Mouse (Mus musculus): ENCODE measurements around the gene Trabd2b. TPM values are rescaled to one million over a fixed set of nuclear protein-coding genes. Genes with fewer than 3 reads are reported as not detected.

Trabd2b gene
- polyA plus RNA-seq, 1 experiment from 2014 or later = 0.97 TPM

DNA sequence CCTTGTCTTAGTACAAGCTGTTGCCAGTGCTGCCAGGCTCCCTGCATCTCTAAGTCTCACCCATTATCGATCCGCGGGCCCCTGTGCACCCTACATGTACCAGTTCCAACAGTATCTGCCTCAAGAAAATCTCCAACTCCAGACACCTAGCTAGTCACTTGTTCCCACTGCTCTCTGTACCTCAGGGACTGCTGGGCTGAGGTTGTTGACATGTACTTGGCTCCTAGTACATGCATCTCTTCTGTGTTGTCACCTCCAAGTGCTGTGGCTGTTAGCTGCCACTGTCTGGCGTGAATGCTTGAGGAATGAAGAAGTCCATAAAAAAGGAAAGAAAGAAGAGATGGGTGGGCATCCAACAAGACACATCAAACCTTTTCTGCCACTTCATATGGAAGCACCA lies 209.2 kb downstream of the Trabd2b start:
- no peak overlapping the region for H3K9ac ChIP-seq (ENCODE audit: low read length)
- no peak for ATAC-seq (ENCODE audit: insufficient read depth, low FRiP score)
- WGBS = 93% methylated on average over 4 of the region's 4 CpGs
- H3K9me3 ChIP-seq (replicated peaks; ENCODE audit: control insufficient read depth, low read length) = no peaks in the 10 kb centered on the region
- H3K27ac ChIP-seq (ENCODE audit: low read length) = no peak overlapping the region
- H3K4me2 ChIP-seq (ENCODE audit: low read depth, low read length) = no peak overlapping the region
- H3K4me3 ChIP-seq (replicated peaks; ENCODE audit: low read length) = no peak overlapping the region
- no peaks in the 10 kb centered on the region for H3K27me3 ChIP-seq (ENCODE audit: control insufficient read depth, insufficient read depth, low read length)
- no peaks in the 10 kb centered on the region for H3K36me3 ChIP-seq (ENCODE audit: control insufficient read depth, insufficient read depth, low read length)
- no peaks in the 10 kb centered on the region for H3K4me1 ChIP-seq (ENCODE audit: control insufficient read depth, insufficient read depth, low read length)

DNA sequence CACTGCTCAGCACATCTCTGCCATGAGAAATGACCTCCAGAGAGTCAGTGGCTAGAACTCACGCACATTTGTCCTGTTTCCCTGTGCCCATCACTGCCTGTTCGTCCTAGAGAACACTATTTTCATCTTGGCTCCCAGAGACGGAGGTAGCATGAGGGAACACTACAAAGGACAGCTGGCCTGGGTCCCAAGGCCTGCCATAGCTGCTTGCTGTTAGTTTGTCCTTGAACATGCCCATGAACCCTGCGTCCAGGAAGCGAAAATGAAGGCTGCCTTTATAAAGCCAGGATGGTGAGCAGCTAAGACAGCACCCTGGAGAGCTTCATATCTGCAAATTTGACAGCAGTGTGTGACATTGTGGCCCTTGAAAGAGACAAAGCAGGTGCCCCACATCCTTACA lies 216.4 kb downstream of the Trabd2b start:
- 70% methylated on average over 5 of the region's 5 CpGs for WGBS
- Histone ChIP-seq H3K27ac (ENCODE audit: low read length) (no peak overlapping the region), H3K9me3 (replicated peaks; ENCODE audit: control insufficient read depth, low read length) (no peaks in the 10 kb centered on the region), H3K4me1 (ENCODE audit: control insufficient read depth, insufficient read depth, low read length) (peaks cover 8% of the 10 kb centered on the region; the same call in 1 of the 2 replicates), H3K9ac (ENCODE audit: low read length) (no peak overlapping the region), H3K36me3 (ENCODE audit: control insufficient read depth, insufficient read depth, low read length) (no peaks in the 10 kb centered on the region), H3K27me3 (ENCODE audit: control insufficient read depth, insufficient read depth, low read length) (no peaks in the 10 kb centered on the region; the same call in 1 of the 2 replicates), H3K4me3 (replicated peaks; ENCODE audit: low read length) (no peak overlapping the region), H3K4me2 (ENCODE audit: low read depth, low read length) (no peak overlapping the region)
- ATAC-seq (ENCODE audit: insufficient read depth, low FRiP score) = no peak

DNA sequence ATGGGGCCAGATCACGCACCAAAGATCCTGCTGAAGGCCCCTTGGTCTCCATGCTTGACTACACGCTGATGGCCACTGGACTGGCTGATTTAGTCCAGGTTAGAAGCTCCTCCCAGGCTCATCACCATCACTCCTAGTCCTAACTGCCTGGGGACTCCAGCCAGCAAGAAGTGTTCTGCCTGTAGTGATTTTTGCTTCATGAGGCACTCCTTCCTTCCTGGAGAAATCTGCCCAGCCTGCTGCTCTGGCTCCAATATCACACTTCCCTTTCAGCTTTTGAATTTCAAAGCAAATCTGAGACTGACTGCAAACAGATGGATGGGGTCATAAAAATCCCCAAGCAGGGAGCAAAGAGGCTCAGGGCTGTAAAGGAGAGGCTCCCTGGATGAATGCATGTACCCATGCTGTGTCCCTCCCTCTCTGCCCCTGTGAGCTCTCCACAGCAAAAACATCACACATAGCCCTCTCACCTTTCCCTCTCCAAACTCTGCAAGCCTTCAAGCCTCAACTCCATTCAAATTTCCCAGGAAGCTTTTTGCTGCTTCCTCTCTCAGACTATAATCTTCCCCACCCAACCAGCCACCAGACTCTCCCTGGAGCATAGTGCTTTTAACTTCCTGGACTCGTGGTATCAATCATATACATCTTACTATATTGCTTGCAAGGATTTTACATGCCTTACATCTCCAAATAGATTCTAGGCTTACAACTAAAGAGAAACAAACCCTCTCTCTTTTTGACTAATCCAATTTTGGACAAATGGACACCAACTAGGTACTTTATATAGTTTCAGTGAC lies 217.8 kb downstream of the Trabd2b start:
- no peak overlapping the region for H3K27ac ChIP-seq (ENCODE audit: low read length)
- 33% methylated on average over 3 of the region's 3 CpGs for WGBS
- no peak for ATAC-seq (ENCODE audit: insufficient read depth, low FRiP score)

DNA sequence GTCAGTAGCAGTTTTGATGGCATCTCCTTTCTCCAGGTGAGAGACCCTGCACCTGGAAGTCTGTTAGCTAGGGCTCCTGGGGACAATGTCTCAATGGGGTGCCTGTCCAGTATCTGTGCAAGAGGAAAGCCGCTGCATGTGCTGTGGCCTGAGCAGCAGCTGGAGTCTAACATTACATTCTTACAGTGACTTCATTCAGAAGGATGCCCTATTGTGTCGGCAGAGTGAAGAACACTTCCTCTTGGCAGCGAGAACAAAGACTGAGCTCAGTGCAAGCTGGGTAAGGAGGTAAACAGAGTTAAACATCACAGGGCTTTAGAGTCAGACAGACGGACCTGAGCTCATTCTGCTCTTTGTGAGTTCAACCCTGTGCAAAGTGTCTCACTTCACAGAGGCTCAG lies 218.8 kb downstream of the Trabd2b start:
- Histone ChIP-seq H3K4me3 (replicated peaks; ENCODE audit: low read length) (no peak overlapping the region), H3K27me3 (ENCODE audit: control insufficient read depth, insufficient read depth, low read length) (no peaks in the 10 kb centered on the region; the same call in 1 of the 2 replicates), H3K9ac (ENCODE audit: low read length) (no peak overlapping the region), H3K27ac (ENCODE audit: low read length) (no peak overlapping the region), H3K36me3 (ENCODE audit: control insufficient read depth, insufficient read depth, low read length) (no peaks in the 10 kb centered on the region), H3K4me1 (ENCODE audit: control insufficient read depth, insufficient read depth, low read length) (peaks cover 8% of the 10 kb centered on the region; the same call in 1 of the 2 replicates), H3K9me3 (replicated peaks; ENCODE audit: control insufficient read depth, low read length) (no peaks in the 10 kb centered on the region), H3K4me2 (ENCODE audit: low read depth, low read length) (no peak overlapping the region)
- WGBS = 17% methylated on average over 4 of the region's 4 CpGs
- ATAC-seq (ENCODE audit: insufficient read depth, low FRiP score) = 0 out of 2 replicates have a peak, but pooled peaks have one; percentile 60

More for the DNA sequence above, 217.8 kb downstream of the Trabd2b start:
- Histone ChIP-seq H3K27me3 (ENCODE audit: control insufficient read depth, insufficient read depth, low read length) (no peaks in the 10 kb centered on the region; the same call in 1 of the 2 replicates), H3K36me3 (ENCODE audit: control insufficient read depth, insufficient read depth, low read length) (no peaks in the 10 kb centered on the region), H3K4me1 (ENCODE audit: control insufficient read depth, insufficient read depth, low read length) (peaks cover 8% of the 10 kb centered on the region; the same call in 1 of the 2 replicates), H3K4me3 (replicated peaks; ENCODE audit: low read length) (no peak overlapping the region), H3K9me3 (replicated peaks; ENCODE audit: control insufficient read depth, low read length) (no peaks in the 10 kb centered on the region), H3K9ac (ENCODE audit: low read length) (no peak overlapping the region), H3K4me2 (ENCODE audit: low read depth, low read length) (no peak overlapping the region)

GRCm38 (mm10) chr4:114625920-114626319 lies 219.4 kb downstream of the Trabd2b start:
- no peaks in the 10 kb centered on the region for H3K36me3 ChIP-seq (ENCODE audit: control insufficient read depth, insufficient read depth, low read length)
- 85% methylated on average over 3 of the region's 3 CpGs for WGBS
- no peak overlapping the region for H3K4me3 ChIP-seq (replicated peaks; ENCODE audit: low read length)
- no peak for ATAC-seq (ENCODE audit: insufficient read depth, low FRiP score)
- H3K9ac ChIP-seq (ENCODE audit: low read length) = no peak overlapping the region
- no peak overlapping the region for H3K4me2 ChIP-seq (ENCODE audit: low read depth, low read length)
- H3K27ac ChIP-seq (ENCODE audit: low read length) = no peak overlapping the region
- no peaks in the 10 kb centered on the region; the same call in 1 of the 2 replicates for H3K27me3 ChIP-seq (ENCODE audit: control insufficient read depth, insufficient read depth, low read length)
- no peaks in the 10 kb centered on the region for H3K9me3 ChIP-seq (replicated peaks; ENCODE audit: control insufficient read depth, low read length)
- H3K4me1 ChIP-seq (ENCODE audit: control insufficient read depth, insufficient read depth, low read length) = peaks cover 8% of the 10 kb centered on the region; the same call in 1 of the 2 replicates

GRCm38 (mm10) chr4:114627674-114628293 lies 221.3 kb downstream of the Trabd2b start:
- no peak for ATAC-seq (ENCODE audit: insufficient read depth, low FRiP score)
- Histone ChIP-seq H3K27me3 (ENCODE audit: control insufficient read depth, insufficient read depth, low read length) (no peaks in the 10 kb centered on the region; the same call in 1 of the 2 replicates), H3K27ac (ENCODE audit: low read length) (no peak overlapping the region), H3K9ac (ENCODE audit: low read length) (no peak overlapping the region), H3K4me3 (replicated peaks; ENCODE audit: low read length) (no peak overlapping the region), H3K4me1 (ENCODE audit: control insufficient read depth, insufficient read depth, low read length) (peaks cover 8% of the 10 kb centered on the region; the same call in 1 of the 2 replicates), H3K36me3 (ENCODE audit: control insufficient read depth, insufficient read depth, low read length) (no peaks in the 10 kb centered on the region), H3K9me3 (replicated peaks; ENCODE audit: control insufficient read depth, low read length) (no peaks in the 10 kb centered on the region), H3K4me2 (ENCODE audit: low read depth, low read length) (no peak overlapping the region)
- WGBS = 70% methylated on average over 7 of the region's 7 CpGs

DNA sequence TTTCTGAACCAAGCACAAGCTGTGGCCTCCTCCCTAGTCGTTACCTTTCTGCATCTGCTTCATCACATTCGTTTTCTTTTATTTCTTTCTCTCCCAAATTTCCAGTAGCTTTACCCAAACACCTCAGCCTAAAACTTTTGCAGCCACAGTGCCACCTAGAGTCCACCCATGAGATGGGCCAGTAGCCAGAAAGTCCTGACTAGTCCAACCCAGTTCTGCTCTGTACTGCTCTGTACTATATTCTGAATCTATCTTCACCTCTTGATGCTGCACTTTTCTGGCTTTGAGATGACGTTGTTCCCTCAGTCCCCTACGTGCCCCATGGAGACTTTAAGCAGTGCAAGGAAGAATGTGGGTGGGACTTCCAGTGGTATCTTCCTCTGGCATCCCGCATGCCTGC lies 229.4 kb downstream of the Trabd2b start:
- Histone ChIP-seq H3K27me3 (ENCODE audit: control insufficient read depth, insufficient read depth, low read length) (peaks cover under 1% of the 10 kb centered on the region; the same call in 1 of the 2 replicates), H3K4me2 (ENCODE audit: low read depth, low read length) (no peak overlapping the region), H3K4me1 (ENCODE audit: control insufficient read depth, insufficient read depth, low read length) (no peaks in the 10 kb centered on the region), H3K27ac (ENCODE audit: low read length) (no peak overlapping the region), H3K36me3 (ENCODE audit: control insufficient read depth, insufficient read depth, low read length) (no peaks in the 10 kb centered on the region), H3K4me3 (replicated peaks; ENCODE audit: low read length) (no peak overlapping the region), H3K9me3 (replicated peaks; ENCODE audit: control insufficient read depth, low read length) (no peaks in the 10 kb centered on the region), H3K9ac (ENCODE audit: low read length) (no peak overlapping the region)
- 19% methylated on average over 5 of the region's 5 CpGs for whole genome bisulfite sequencing
- no peak for ATAC-seq (ENCODE audit: insufficient read depth, low FRiP score)

GRCm38 (mm10) chr4:114636324-114636723 lies 229.8 kb downstream of the Trabd2b start:
- ATAC-seq (ENCODE audit: insufficient read depth, low FRiP score) = no peak
- Histone ChIP-seq H3K4me3 (replicated peaks; ENCODE audit: low read length) (no peak overlapping the region), H3K9me3 (replicated peaks; ENCODE audit: control insufficient read depth, low read length) (no peaks in the 10 kb centered on the region), H3K27ac (ENCODE audit: low read length) (no peak overlapping the region), H3K27me3 (ENCODE audit: control insufficient read depth, insufficient read depth, low read length) (peaks cover 3% of the 10 kb centered on the region; the same call in 1 of the 2 replicates), H3K4me2 (ENCODE audit: low read depth, low read length) (no peak overlapping the region), H3K4me1 (ENCODE audit: control insufficient read depth, insufficient read depth, low read length) (no peaks in the 10 kb centered on the region), H3K36me3 (ENCODE audit: control insufficient read depth, insufficient read depth, low read length) (no peaks in the 10 kb centered on the region), H3K9ac (ENCODE audit: low read length) (no peak overlapping the region)
- WGBS = 82% methylated on average over 1 of the region's 1 CpGs

- Histone ChIP-seq H3K27ac (ENCODE audit: low read length) (no peak overlapping the region), H3K4me2 (ENCODE audit: low read depth, low read length) (no peak overlapping the region), H3K4me1 (ENCODE audit: control insufficient read depth, insufficient read depth, low read length) (no peaks in the 10 kb centered on the region), H3K9me3 (replicated peaks; ENCODE audit: control insufficient read depth, low read length) (no peaks in the 10 kb centered on the region), H3K9ac (ENCODE audit: low read length) (no peak overlapping the region), H3K36me3 (ENCODE audit: control insufficient read depth, insufficient read depth, low read length) (no peaks in the 10 kb centered on the region), H3K27me3 (ENCODE audit: control insufficient read depth, insufficient read depth, low read length) (peaks cover 3% of the 10 kb centered on the region; the same call in 1 of the 2 replicates), H3K4me3 (replicated peaks; ENCODE audit: low read length) (no peak overlapping the region)
- WGBS = 9% methylated on average over 3 of the region's 3 CpGs
- no peak for ATAC-seq (ENCODE audit: insufficient read depth, low FRiP score)
Observed at GRCm38 (mm10) chr4:114637120-114637519, 230.6 kb downstream of the Trabd2b start.

Measured in stomach, embryonic 16.5 days (tissue).